Mouse (Mus musculus) embryonic facial prominence, embryonic 14.5 days (tissue): ENCODE data around the gene Eps15l1. TPM values are rescaled to one million over a fixed set of nuclear protein-coding genes. Genes with fewer than 3 reads are reported as not detected.

Experiments used
- ATAC-seq: fragments of 200-750 bp; cut with Nextera tagmentation; 2 replicates; pipeline ENCODE4 v1.8.0; 2017; ENCODE audit warnings: low read depth, moderate number of reproducible peaks, moderate TSS enrichment
- DNase-seq: peaks from one replicate; pipeline ENCODE4 v3.0.0-alpha.2; 2015; ENCODE audit warnings: low spot score
- H3K27ac ChIP-seq: fragments of 300-500 bp; sonication (generic); replicated peaks from 2 replicates; pipeline ENCODE4 v1.5.1; 2014; ENCODE audit warnings: low read depth, mild to moderate bottlenecking, low read length, moderate library complexity
- H3K27me3 ChIP-seq: fragments of 300-500 bp; sonication (generic); replicated peaks from 2 replicates; pipeline ENCODE4 v1.6.1; 2014; ENCODE audit warnings: low read length; ENCODE audit not compliant: control insufficient read depth, insufficient read depth
- H3K36me3 ChIP-seq: fragments of 300-500 bp; sonication (generic); 2 replicates; pipeline ENCODE4 v1.6.1; 2014; ENCODE audit warnings: low read length, mixed read lengths; ENCODE audit not compliant: control insufficient read depth, insufficient read depth
- H3K4me1 ChIP-seq: fragments of 300-500 bp; sonication (generic); 2 replicates; pipeline ENCODE4 v1.6.1; 2014; ENCODE audit warnings: antibody characterized with exemption, low read length; ENCODE audit not compliant: control insufficient read depth, insufficient read depth
- H3K4me2 ChIP-seq: fragments of 300-500 bp; sonication (generic); 2 replicates; pipeline ENCODE4 v1.6.1; 2014; ENCODE audit warnings: low read depth, mild to moderate bottlenecking, low read length, moderate library complexity, mixed read lengths
- H3K4me3 ChIP-seq: fragments of 300-500 bp; sonication (generic); 2 replicates; pipeline ENCODE4 v1.5.1; 2014; ENCODE audit warnings: low read depth, mild to moderate bottlenecking, low read length
- H3K9ac ChIP-seq: fragments of 300-500 bp; sonication (generic); 2 replicates; pipeline ENCODE4 v1.6.1; 2014; ENCODE audit warnings: low read depth, mild to moderate bottlenecking, low read length, moderate library complexity, mixed read lengths
- H3K9me3 ChIP-seq: fragments of 300-500 bp; sonication (generic); 2 replicates; pipeline ENCODE4 v1.6.1; 2016; ENCODE audit warnings: low read length; ENCODE audit not compliant: control insufficient read depth
- WGBS: fragments of 180-500 bp; shearing (Covaris S2); extraction: QIAGEN DNeasy Blood & Tissue Kit; methylation state at CpG from one replicate; pipeline ENCODE4 v1.1.7; 2014; 5-methylcytosine and 5-hydroxymethylcytosine counted together
- polyA plus RNA-seq: library from polyadenylated mRNA; unstranded; fragments of >200 nt; fragmentation: Nextera tagmentation; extraction: Ambion mirVana; gene quantifications from 2 replicates; pipeline ENCODE4 v1.2.1, GENCODE M21; 2014

Gene Eps15l1
- polyA plus RNA-seq, 1 experiment from 2014 or later, result 50.2 TPM

DNA sequence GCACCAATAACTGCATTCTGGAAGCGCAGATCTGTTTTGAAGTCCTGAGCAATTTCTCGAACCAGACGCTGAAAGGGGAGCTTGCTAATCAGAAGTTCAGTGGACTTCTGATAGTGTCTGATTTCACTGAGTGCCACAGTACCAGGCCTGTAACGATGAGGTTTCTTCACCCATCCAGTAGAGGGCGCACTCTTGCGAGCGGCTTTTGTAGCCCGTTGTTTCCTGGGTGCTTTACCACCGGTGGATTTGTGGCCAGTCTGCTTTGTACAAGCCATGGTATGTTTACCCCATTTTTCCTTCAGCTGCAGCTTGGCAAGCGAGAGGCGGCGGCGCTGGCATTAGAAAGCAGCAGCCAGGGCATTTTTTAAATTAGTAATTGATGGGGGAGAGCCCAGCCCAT is 8.4 kb upstream of the Eps15l1 start:
- H3K4me3 ChIP-seq, result no peak overlapping the region
- H3K27ac ChIP-seq, result no peak overlapping the region
- DNase-seq (no peak), ATAC-seq (no peak)
- no peak overlapping the region for H3K4me2 ChIP-seq
- no peaks in the 10 kb centered on the region for H3K27me3 ChIP-seq
- no peak overlapping the region for H3K9ac ChIP-seq
- 52% methylated on average over 13 of the region's 13 CpGs for WGBS
- no peaks in the 10 kb centered on the region for H3K36me3 ChIP-seq
- H3K4me1 ChIP-seq, result no peaks in the 10 kb centered on the region
- no peaks in the 10 kb centered on the region for H3K9me3 ChIP-seq

DNA sequence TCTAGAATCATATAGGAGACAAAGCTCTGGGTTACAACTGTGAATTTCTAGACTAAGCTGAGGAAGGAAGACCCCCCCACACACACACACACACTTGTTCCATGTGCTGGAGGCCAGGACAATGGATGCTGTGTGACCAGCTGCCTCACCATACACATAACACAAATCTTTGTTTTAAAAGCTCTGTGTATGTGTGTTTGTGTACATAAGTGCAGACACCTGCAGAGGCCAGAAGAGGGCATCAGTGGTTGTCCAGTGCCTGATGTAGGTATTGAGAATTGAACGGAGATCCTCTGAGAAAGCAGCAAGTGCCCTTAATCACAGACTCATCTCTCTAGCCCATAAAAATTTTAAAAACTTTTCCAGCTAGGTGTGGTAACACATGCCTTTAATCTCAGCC is 1.7 kb upstream of the Eps15l1 start:
- Histone ChIP-seq H3K4me1 (peaks cover 10% of the 10 kb centered on the region), H3K4me3 (no peak overlapping the region), H3K9me3 (no peaks in the 10 kb centered on the region), H3K27ac (no peak overlapping the region), H3K36me3 (no peaks in the 10 kb centered on the region), H3K4me2 (peak overlapping the region; percentile 5; the same call in 1 of the 2 replicates), H3K9ac (no peak overlapping the region), H3K27me3 (no peaks in the 10 kb centered on the region)
- ATAC-seq (no peak), DNase-seq (no peak)
- WGBS, result 71% methylated on average over 1 of the region's 1 CpGs

DNA sequence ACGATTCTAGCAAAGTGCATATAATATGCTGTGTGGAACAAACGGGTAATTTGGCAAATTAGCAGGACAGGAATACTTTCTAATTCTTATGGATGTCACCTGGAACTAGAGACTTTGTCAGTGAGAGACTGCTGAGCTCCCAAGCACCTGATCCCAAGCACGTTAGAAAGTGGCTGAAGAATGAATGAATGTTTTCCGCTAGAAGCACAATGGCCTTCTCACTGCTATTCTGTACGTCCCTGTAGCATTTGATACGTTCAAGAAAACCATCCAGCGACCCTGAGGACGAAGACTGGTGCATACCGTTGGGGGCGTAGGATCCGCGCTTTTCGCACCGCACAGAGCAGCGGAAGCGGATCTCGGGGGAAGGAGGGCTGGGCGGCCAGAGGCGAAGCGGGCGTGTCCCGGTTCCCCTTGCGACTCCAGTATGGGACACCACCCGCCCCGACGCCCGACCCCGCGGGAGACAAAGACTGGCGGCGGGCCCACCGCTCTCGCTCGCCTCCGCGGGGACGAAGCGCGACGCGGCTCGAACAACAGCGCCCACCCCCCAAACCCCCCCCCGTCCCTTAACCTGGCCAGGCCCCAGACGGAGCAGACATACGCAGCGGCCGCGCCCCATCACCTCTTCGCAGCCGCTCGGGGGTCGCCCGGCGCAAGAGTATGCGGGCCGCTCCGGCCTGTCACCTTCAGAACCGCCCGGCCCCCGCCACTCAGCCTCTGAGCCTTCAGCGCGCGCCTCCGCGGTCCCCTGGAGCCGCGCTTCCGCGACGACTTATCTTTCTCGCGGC is 494 bp downstream of the Eps15l1 start:
- peak; percentile 40 for DNase-seq
- H3K4me1 ChIP-seq, result peaks cover 21% of the 10 kb centered on the region
- peak overlapping the region; percentile 89 for H3K9ac ChIP-seq
- peak; percentile 51 for ATAC-seq
- peak overlapping the region; percentile 79 for H3K27ac ChIP-seq
- no peaks in the 10 kb centered on the region for H3K27me3 ChIP-seq
- H3K4me2 ChIP-seq, result peak overlapping the region; percentile 85
- WGBS, result 2% methylated on average over 20 of the region's 73 CpGs
- no peaks in the 10 kb centered on the region for H3K36me3 ChIP-seq
- peak overlapping the region; percentile 79 for H3K4me3 ChIP-seq
- H3K9me3 ChIP-seq, result no peaks in the 10 kb centered on the region

DNA sequence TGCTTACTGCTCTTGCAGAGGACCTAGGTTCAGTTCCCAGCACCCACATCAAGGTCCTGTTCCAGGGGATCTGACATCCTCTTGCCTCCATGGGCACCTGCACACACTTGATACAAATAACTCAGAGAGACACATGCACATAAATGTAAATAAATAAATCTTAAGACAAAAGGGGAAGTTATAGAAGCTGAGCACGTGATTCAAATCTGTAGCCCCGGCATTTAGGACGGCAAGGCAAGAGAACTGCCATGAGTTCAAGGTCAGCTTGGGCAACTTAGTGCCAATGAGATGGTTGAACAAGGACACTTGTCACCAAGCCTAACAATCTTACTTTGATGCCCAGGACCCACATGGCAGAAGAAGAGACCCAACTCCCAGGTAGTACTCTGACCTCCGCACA is 3.2 kb downstream of the Eps15l1 start:
- H3K36me3 ChIP-seq, result no peaks in the 10 kb centered on the region
- H3K9ac ChIP-seq, result peak overlapping the region; percentile 34; the same call in 1 of the 2 replicates
- H3K4me3 ChIP-seq, result no peak overlapping the region
- H3K27me3 ChIP-seq, result no peaks in the 10 kb centered on the region
- 96% methylated on average over 4 of the region's 4 CpGs for WGBS
- DNase-seq, result no peak
- no peaks in the 10 kb centered on the region for H3K9me3 ChIP-seq
- no peak for ATAC-seq
- H3K4me2 ChIP-seq, result no peak overlapping the region
- H3K4me1 ChIP-seq, result peaks cover 25% of the 10 kb centered on the region
- no peak overlapping the region for H3K27ac ChIP-seq

DNA sequence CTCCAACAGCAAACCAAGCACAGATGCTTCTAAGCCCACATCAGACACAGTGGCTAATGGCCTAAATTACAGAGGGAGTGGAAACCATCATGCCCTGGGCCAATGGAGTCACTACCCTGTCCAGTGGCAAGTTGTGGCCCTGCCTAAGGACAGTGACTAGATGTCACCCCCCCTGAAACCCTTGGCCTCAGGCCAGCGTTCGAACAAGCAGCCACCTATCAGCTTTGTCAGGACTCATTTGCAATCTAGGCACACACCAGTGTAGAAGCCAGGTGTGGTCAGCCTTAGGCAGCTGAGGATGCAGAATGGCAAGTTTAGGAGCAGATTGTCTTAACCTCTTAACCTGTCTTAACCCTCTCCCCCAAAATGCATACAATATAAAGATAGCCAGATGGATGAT is 6.0 kb downstream of the Eps15l1 start:
- ATAC-seq, result no peak
- Histone ChIP-seq H3K4me1 (peaks cover 22% of the 10 kb centered on the region), H3K27ac (no peak overlapping the region; the same call in 1 of the 2 replicates)

DNA sequence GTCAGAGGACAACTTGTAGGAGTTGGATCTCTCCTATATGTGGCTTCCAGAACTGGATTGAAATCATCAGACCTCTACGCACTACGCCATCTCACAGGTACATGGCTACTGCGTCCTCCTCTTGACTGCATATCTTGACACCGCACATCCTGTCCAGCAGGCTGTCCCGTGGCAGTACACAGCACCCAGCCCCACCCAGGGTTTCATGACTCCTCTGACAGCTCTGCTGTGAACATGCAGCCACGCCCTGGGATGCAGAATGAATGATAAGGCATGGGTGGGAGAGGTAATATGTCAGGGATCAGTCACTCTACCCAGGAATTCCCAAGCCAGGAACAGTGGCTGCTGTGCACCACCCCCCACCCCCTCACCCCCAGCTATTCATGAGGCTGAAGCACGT is 7.4 kb downstream of the Eps15l1 start:
- no peak overlapping the region for H3K9ac ChIP-seq
- H3K27me3 ChIP-seq, result no peaks in the 10 kb centered on the region
- H3K36me3 ChIP-seq, result peaks cover 7% of the 10 kb centered on the region; the same call in 1 of the 2 replicates
- 89% methylated on average over 7 of the region's 7 CpGs for whole genome bisulfite sequencing
- ATAC-seq, result no peak
- peaks cover 15% of the 10 kb centered on the region; the same call in 1 of the 2 replicates for H3K4me1 ChIP-seq
- no peak overlapping the region for H3K4me3 ChIP-seq
- no peak overlapping the region for H3K27ac ChIP-seq
- no peak for DNase-seq
- no peak overlapping the region for H3K4me2 ChIP-seq
- H3K9me3 ChIP-seq, result no peaks in the 10 kb centered on the region

More for the DNA sequence above, 6.0 kb downstream of the Eps15l1 start:
- no peak overlapping the region for H3K9ac ChIP-seq
- H3K27me3 ChIP-seq, result no peaks in the 10 kb centered on the region
- 55% methylated on average over 2 of the region's 2 CpGs for WGBS
- H3K36me3 ChIP-seq, result peaks cover 7% of the 10 kb centered on the region; the same call in 1 of the 2 replicates
- H3K9me3 ChIP-seq, result no peaks in the 10 kb centered on the region
- no peak overlapping the region for H3K4me3 ChIP-seq
- DNase-seq, result no peak
- no peak overlapping the region for H3K4me2 ChIP-seq

DNA sequence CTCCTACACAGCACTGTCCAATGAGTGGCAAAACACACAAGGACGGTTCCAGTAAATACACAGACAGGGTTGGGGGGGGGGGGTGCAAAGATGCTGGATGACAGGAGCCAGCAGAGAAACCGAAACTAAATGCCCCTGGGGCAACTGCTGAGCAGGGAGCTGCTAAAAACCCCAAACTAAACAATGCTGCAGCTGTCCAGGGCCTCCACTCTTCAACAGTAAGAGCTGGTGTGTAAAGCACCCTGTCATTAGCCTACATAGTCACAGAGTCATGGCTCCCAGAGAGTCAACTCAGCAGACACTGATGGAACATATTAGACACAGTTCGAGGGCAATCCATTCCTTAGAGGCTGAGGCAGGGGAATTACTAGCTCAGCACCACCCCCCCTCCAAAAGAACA is 11.8 kb downstream of the Eps15l1 start:
- no peak for ATAC-seq
- no peaks in the 10 kb centered on the region for H3K27me3 ChIP-seq
- H3K9me3 ChIP-seq, result no peaks in the 10 kb centered on the region
- WGBS, result 26% methylated on average over 3 of the region's 3 CpGs
- H3K36me3 ChIP-seq, result peaks cover 7% of the 10 kb centered on the region; the same call in 1 of the 2 replicates
- peak; percentile 39 for DNase-seq
- no peak overlapping the region for H3K4me2 ChIP-seq
- H3K4me3 ChIP-seq, result no peak overlapping the region
- H3K4me1 ChIP-seq, result no peaks in the 10 kb centered on the region
- H3K9ac ChIP-seq, result no peak overlapping the region
- H3K27ac ChIP-seq, result no peak overlapping the region

DNA sequence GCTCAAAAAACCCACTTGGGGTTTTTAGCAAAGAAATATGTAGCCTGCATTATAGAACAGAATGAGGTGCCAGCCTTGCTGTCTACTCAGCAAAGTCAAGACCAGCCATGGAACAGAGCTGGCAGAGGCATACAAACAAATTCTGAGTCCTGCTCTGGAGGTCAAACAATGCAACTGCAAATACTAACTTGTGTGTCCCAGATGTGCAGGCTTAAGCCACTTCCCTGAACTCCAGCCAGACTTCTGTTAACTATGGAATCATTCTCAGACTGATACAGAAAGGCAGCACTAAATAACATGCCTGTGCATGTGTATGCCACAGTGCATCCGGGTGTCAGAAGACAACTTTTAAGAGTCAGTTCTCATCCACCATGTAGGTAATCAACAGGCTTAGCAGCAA is 13.4 kb downstream of the Eps15l1 start:
- Histone ChIP-seq H3K36me3 (peaks cover 12% of the 10 kb centered on the region; the same call in 1 of the 2 replicates), H3K4me2 (no peak overlapping the region), H3K4me3 (no peak overlapping the region), H3K27ac (no peak overlapping the region), H3K27me3 (no peaks in the 10 kb centered on the region), H3K9ac (no peak overlapping the region), H3K9me3 (no peaks in the 10 kb centered on the region), H3K4me1 (no peaks in the 10 kb centered on the region)
- ATAC-seq (0 out of 2 replicates have a peak, but pooled peaks have one; percentile 22), DNase-seq (peak; percentile 49)
- WGBS, result 63% methylated on average over 1 of the region's 1 CpGs

DNA sequence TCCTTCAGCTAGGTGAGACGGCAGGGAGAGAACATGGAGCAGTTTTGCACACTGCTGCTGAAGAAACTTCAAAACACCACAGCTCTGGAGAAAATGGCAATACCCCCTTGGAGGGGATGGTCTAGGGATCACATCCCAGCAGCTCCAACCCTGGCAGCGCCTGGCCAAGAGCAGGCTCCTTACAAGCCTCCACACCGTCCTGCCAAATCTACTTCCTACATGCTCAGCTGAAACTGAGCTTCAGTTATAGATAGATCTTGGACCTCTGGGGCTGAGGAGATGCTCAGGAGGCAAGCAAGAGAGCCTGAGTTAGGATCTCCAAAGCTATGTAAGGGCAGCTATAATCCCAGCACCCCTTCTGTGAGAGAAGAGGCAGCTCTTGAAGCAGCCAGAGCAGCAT is 18.3 kb downstream of the Eps15l1 start:
- H3K4me2 ChIP-seq, result no peak overlapping the region
- 98% methylated on average over 3 of the region's 3 CpGs for WGBS
- H3K27ac ChIP-seq, result no peak overlapping the region
- no peaks in the 10 kb centered on the region for H3K9me3 ChIP-seq
- DNase-seq, result no peak
- peaks cover 17% of the 10 kb centered on the region; the same call in 1 of the 2 replicates for H3K36me3 ChIP-seq
- H3K9ac ChIP-seq, result no peak overlapping the region
- H3K27me3 ChIP-seq, result no peaks in the 10 kb centered on the region
- H3K4me1 ChIP-seq, result no peaks in the 10 kb centered on the region
- no peak for ATAC-seq
- no peak overlapping the region for H3K4me3 ChIP-seq
